Mouse (Mus musculus): ENCODE measurements at regions not wholly inside any gene's neighbourhood (a gene's known extent, or its start where the extent isn't known, plus 50 kb on each side); places are given as distances from the start of the nearest gene placed in this dataset.

- H3K27me3 ChIP-seq (ENCODE audit: control insufficient read depth, insufficient read depth, low read length), result no peaks in the 10 kb centered on the region
- DNase-seq (ENCODE audit: low read depth in 1 of 2, low spot score in 2 of 2), result no peak
- TF ChIP-seq POLR2A (IDR thresholded peaks at IDR 0.05; ENCODE audit: low read depth, low read length) (no peak), CTCF (IDR thresholded peaks at IDR 0.05; ENCODE audit: extremely low read depth, insufficient read depth, insufficient read length, insufficient replicate concordance) (no peak)
- WGBS, result 97% methylated on average over 3 of the region's 3 CpGs
- no peaks in the 10 kb centered on the region for H3K4me1 ChIP-seq (ENCODE audit: control insufficient read depth, insufficient read depth, insufficient read length)
- H3K4me3 ChIP-seq (ENCODE audit: extremely low read depth, insufficient read depth, insufficient read length), result no peak overlapping the region
- no peaks in the 10 kb centered on the region for H3K36me3 ChIP-seq (ENCODE audit: control insufficient read depth, insufficient read depth, low read length)
- H3K27ac ChIP-seq (ENCODE audit: insufficient read depth, low read length), result no peak overlapping the region
Measured at GRCm38 (mm10) chr16:86894982-86895381, 459.0 kb upstream of the N6amt1 start.

- Histone ChIP-seq H3K4me1 (ENCODE audit: control insufficient read depth, insufficient read depth, insufficient read length) (no peaks in the 10 kb centered on the region), H3K27me3 (ENCODE audit: control insufficient read depth, insufficient read depth, low read length) (no peaks in the 10 kb centered on the region), H3K27ac (ENCODE audit: insufficient read depth, low read length) (no peak overlapping the region), H3K36me3 (ENCODE audit: control insufficient read depth, insufficient read depth, low read length) (no peaks in the 10 kb centered on the region), H3K4me3 (ENCODE audit: extremely low read depth, insufficient read depth, insufficient read length) (no peak overlapping the region)
- no peak for DNase-seq (ENCODE audit: low read depth in 1 of 2, low spot score in 2 of 2)
- WGBS, result 73% methylated on average over 5 of the region's 5 CpGs
- no peak for TF ChIP-seq CTCF (IDR thresholded peaks at IDR 0.05; ENCODE audit: extremely low read depth, insufficient read depth, insufficient read length, insufficient replicate concordance)
- no peak for TF ChIP-seq POLR2A (IDR thresholded peaks at IDR 0.05; ENCODE audit: low read depth, low read length)
Measured at GRCm38 (mm10) chr16:86894333-86894732, 459.7 kb upstream of the N6amt1 start.

GRCm38 (mm10) chr16:86888421-86888820, 465.6 kb upstream of the N6amt1 start:
- 54% methylated on average over 5 of the region's 5 CpGs for WGBS

GRCm38 (mm10) chr16:86887605-86888004, 466.4 kb upstream of the N6amt1 start:
- H3K4me1 ChIP-seq (ENCODE audit: control insufficient read depth, insufficient read depth, insufficient read length), result no peaks in the 10 kb centered on the region
- H3K36me3 ChIP-seq (ENCODE audit: control insufficient read depth, insufficient read depth, low read length), result no peaks in the 10 kb centered on the region
- TF ChIP-seq POLR2A (IDR thresholded peaks at IDR 0.05; ENCODE audit: low read depth, low read length) (no peak), CTCF (IDR thresholded peaks at IDR 0.05; ENCODE audit: extremely low read depth, insufficient read depth, insufficient read length, insufficient replicate concordance) (no peak)
- H3K4me3 ChIP-seq (ENCODE audit: extremely low read depth, insufficient read depth, insufficient read length), result no peak overlapping the region
- no peak overlapping the region for H3K27ac ChIP-seq (ENCODE audit: insufficient read depth, low read length)
- no peaks in the 10 kb centered on the region; the same call in 1 of the 2 replicates for H3K27me3 ChIP-seq (ENCODE audit: control insufficient read depth, insufficient read depth, low read length)
- WGBS, result 85% methylated on average over 4 of the region's 4 CpGs
- DNase-seq (ENCODE audit: low read depth in 1 of 2, low spot score in 2 of 2), result no peak

More at GRCm38 (mm10) chr16:86888421-86888820, 465.6 kb upstream of the N6amt1 start:
- Histone ChIP-seq H3K36me3 (ENCODE audit: control insufficient read depth, insufficient read depth, low read length) (no peaks in the 10 kb centered on the region), H3K4me3 (ENCODE audit: extremely low read depth, insufficient read depth, insufficient read length) (no peak overlapping the region), H3K27me3 (ENCODE audit: control insufficient read depth, insufficient read depth, low read length) (no peaks in the 10 kb centered on the region; the same call in 1 of the 2 replicates), H3K4me1 (ENCODE audit: control insufficient read depth, insufficient read depth, insufficient read length) (no peaks in the 10 kb centered on the region), H3K27ac (ENCODE audit: insufficient read depth, low read length) (no peak overlapping the region)
- TF ChIP-seq CTCF (IDR thresholded peaks at IDR 0.05; ENCODE audit: extremely low read depth, insufficient read depth, insufficient read length, insufficient replicate concordance), result no peak
- TF ChIP-seq POLR2A (IDR thresholded peaks at IDR 0.05; ENCODE audit: low read depth, low read length), result no peak
- no peak for DNase-seq (ENCODE audit: low read depth in 1 of 2, low spot score in 2 of 2)

- no peak for DNase-seq (ENCODE audit: low read depth in 1 of 2, low spot score in 2 of 2)
- TF ChIP-seq CTCF (IDR thresholded peaks at IDR 0.05; ENCODE audit: extremely low read depth, insufficient read depth, insufficient read length, insufficient replicate concordance) (no peak), POLR2A (IDR thresholded peaks at IDR 0.05; ENCODE audit: low read depth, low read length) (no peak)
- WGBS, result 38% methylated on average over 7 of the region's 7 CpGs
- Histone ChIP-seq H3K27me3 (ENCODE audit: control insufficient read depth, insufficient read depth, low read length) (no peaks in the 10 kb centered on the region; the same call in 1 of the 2 replicates), H3K4me1 (ENCODE audit: control insufficient read depth, insufficient read depth, insufficient read length) (no peaks in the 10 kb centered on the region), H3K36me3 (ENCODE audit: control insufficient read depth, insufficient read depth, low read length) (no peaks in the 10 kb centered on the region), H3K27ac (ENCODE audit: insufficient read depth, low read length) (no peak overlapping the region), H3K4me3 (ENCODE audit: extremely low read depth, insufficient read depth, insufficient read length) (no peak overlapping the region)
Measured at GRCm38 (mm10) chr16:86883862-86884261, 470.1 kb upstream of the N6amt1 start.

GRCm38 (mm10) chr16:86882529-86882928, 471.5 kb upstream of the N6amt1 start:
- DNase-seq (ENCODE audit: low read depth in 1 of 2, low spot score in 2 of 2), result no peak
- H3K4me1 ChIP-seq (ENCODE audit: control insufficient read depth, insufficient read depth, insufficient read length), result no peaks in the 10 kb centered on the region
- no peak overlapping the region for H3K27ac ChIP-seq (ENCODE audit: insufficient read depth, low read length)
- H3K27me3 ChIP-seq (ENCODE audit: control insufficient read depth, insufficient read depth, low read length), result no peaks in the 10 kb centered on the region; the same call in 1 of the 2 replicates
- H3K36me3 ChIP-seq (ENCODE audit: control insufficient read depth, insufficient read depth, low read length), result no peaks in the 10 kb centered on the region
- H3K4me3 ChIP-seq (ENCODE audit: extremely low read depth, insufficient read depth, insufficient read length), result no peak overlapping the region
- WGBS, result 33% methylated on average over 6 of the region's 6 CpGs
- no peak for TF ChIP-seq POLR2A (IDR thresholded peaks at IDR 0.05; ENCODE audit: low read depth, low read length)
- no peak for TF ChIP-seq CTCF (IDR thresholded peaks at IDR 0.05; ENCODE audit: extremely low read depth, insufficient read depth, insufficient read length, insufficient replicate concordance)

GRCm38 (mm10) chr16:86881583-86881982, 472.4 kb upstream of the N6amt1 start:
- Histone ChIP-seq H3K27me3 (ENCODE audit: control insufficient read depth, insufficient read depth, low read length) (no peaks in the 10 kb centered on the region; the same call in 1 of the 2 replicates), H3K4me1 (ENCODE audit: control insufficient read depth, insufficient read depth, insufficient read length) (no peaks in the 10 kb centered on the region), H3K36me3 (ENCODE audit: control insufficient read depth, insufficient read depth, low read length) (no peaks in the 10 kb centered on the region), H3K4me3 (ENCODE audit: extremely low read depth, insufficient read depth, insufficient read length) (no peak overlapping the region), H3K27ac (ENCODE audit: insufficient read depth, low read length) (no peak overlapping the region)
- no peak for TF ChIP-seq CTCF (IDR thresholded peaks at IDR 0.05; ENCODE audit: extremely low read depth, insufficient read depth, insufficient read length, insufficient replicate concordance)
- no peak for TF ChIP-seq POLR2A (IDR thresholded peaks at IDR 0.05; ENCODE audit: low read depth, low read length)
- DNase-seq (ENCODE audit: low read depth in 1 of 2, low spot score in 2 of 2), result no peak
- WGBS, result 84% methylated on average over 5 of the region's 5 CpGs

All from spleen, adult 2 months (tissue).